Mouse (Mus musculus): ENCODE results near the gene Mvb12b. TPM values are rescaled to one million over a fixed set of nuclear protein-coding genes. Genes with fewer than 3 reads are reported as not detected.

The Mvb12b gene
- polyA plus RNA-seq, 1 experiment from 2014 or later = 30.9 TPM

DNA sequence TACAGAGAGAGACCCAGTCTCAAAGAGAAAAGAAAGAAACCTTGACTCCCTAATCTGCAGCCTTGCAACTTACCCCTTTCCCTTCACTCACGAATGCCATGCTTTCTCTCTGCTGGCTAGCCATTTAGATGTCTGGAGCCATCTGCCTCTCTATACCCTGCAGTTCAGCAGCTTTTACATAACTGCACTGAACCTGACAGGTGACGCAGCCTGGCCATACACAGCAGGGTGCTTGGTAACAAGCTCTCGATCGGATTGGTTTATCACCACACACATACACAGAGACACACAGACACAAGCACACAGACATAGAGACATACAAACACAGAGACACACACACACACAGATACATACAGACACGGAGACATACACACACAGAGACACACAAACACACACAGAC, 67.7 kb downstream of the Mvb12b start:
- Histone ChIP-seq H3K36me3 (ENCODE audit: control insufficient read depth, insufficient read depth, low read length) (peaks cover 5% of the 10 kb centered on the region; the same call in 1 of the 2 replicates), H3K9me3 (ENCODE audit: control insufficient read depth, low read length) (no peaks in the 10 kb centered on the region), H3K9ac (ENCODE audit: low read length) (no peak overlapping the region), H3K4me2 (ENCODE audit: low read depth, low read length, severe bottlenecking) (no peak overlapping the region), H3K27ac (ENCODE audit: low read depth, low read length) (no peak overlapping the region), H3K4me3 (ENCODE audit: low read depth, low read length) (no peak overlapping the region), H3K27me3 (ENCODE audit: control insufficient read depth, insufficient read depth, low read length) (no peaks in the 10 kb centered on the region), H3K4me1 (replicated peaks; ENCODE audit: control insufficient read depth, insufficient read depth, low read length) (no peaks in the 10 kb centered on the region)
- 79% methylated on average over 5 of the region's 5 CpGs for whole genome bisulfite sequencing
- no peak for DNase-seq (ENCODE audit: low spot score)
- no peak for ATAC-seq (replicated peaks; ENCODE audit: low FRiP score)

DNA sequence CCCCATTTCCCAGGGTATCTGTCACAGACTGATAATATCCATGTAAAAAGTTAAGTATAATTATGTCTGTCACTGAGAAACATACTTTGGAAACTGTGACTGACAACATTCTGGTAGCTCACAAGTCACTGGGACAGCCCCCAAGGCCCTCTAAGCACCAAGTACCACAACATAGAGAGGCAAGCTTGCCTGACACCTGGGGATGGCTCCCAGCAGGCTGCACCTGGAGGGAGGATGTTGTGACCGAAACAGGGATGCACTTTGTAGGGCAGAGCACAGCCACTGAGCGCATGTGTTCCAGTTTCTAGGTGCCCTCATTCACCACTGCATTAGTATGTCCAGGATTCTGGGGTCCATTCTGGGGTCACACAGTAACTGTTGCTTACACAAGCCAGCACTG, 69.4 kb downstream of the Mvb12b start:
- no peak overlapping the region for H3K4me2 ChIP-seq (ENCODE audit: low read depth, low read length, severe bottlenecking)
- ATAC-seq (replicated peaks; ENCODE audit: low FRiP score) (no peak), DNase-seq (ENCODE audit: low spot score) (no peak)
- no peaks in the 10 kb centered on the region for H3K9me3 ChIP-seq (ENCODE audit: control insufficient read depth, low read length)
- peaks cover 5% of the 10 kb centered on the region; the same call in 1 of the 2 replicates for H3K36me3 ChIP-seq (ENCODE audit: control insufficient read depth, insufficient read depth, low read length)
- H3K9ac ChIP-seq (ENCODE audit: low read length) = no peak overlapping the region
- H3K27ac ChIP-seq (ENCODE audit: low read depth, low read length) = no peak overlapping the region
- WGBS = 89% methylated on average over 2 of the region's 2 CpGs
- no peaks in the 10 kb centered on the region for H3K27me3 ChIP-seq (ENCODE audit: control insufficient read depth, insufficient read depth, low read length)
- no peak overlapping the region for H3K4me3 ChIP-seq (ENCODE audit: low read depth, low read length)
- H3K4me1 ChIP-seq (replicated peaks; ENCODE audit: control insufficient read depth, insufficient read depth, low read length) = peaks cover 5% of the 10 kb centered on the region

GRCm38 (mm10) chr2:33817663-33818346, 69.9 kb downstream of the Mvb12b start:
- Histone ChIP-seq H3K4me3 (ENCODE audit: low read depth, low read length) (no peak overlapping the region), H3K9me3 (ENCODE audit: control insufficient read depth, low read length) (no peaks in the 10 kb centered on the region), H3K9ac (ENCODE audit: low read length) (no peak overlapping the region), H3K4me2 (ENCODE audit: low read depth, low read length, severe bottlenecking) (no peak overlapping the region), H3K27ac (ENCODE audit: low read depth, low read length) (no peak overlapping the region), H3K36me3 (ENCODE audit: control insufficient read depth, insufficient read depth, low read length) (peaks cover 5% of the 10 kb centered on the region; the same call in 1 of the 2 replicates), H3K27me3 (ENCODE audit: control insufficient read depth, insufficient read depth, low read length) (no peaks in the 10 kb centered on the region), H3K4me1 (replicated peaks; ENCODE audit: control insufficient read depth, insufficient read depth, low read length) (peaks cover 8% of the 10 kb centered on the region)
- DNase-seq (ENCODE audit: low spot score) (no peak), ATAC-seq (replicated peaks; ENCODE audit: low FRiP score) (no peak)
- 88% methylated on average over 9 of the region's 9 CpGs for WGBS

DNA sequence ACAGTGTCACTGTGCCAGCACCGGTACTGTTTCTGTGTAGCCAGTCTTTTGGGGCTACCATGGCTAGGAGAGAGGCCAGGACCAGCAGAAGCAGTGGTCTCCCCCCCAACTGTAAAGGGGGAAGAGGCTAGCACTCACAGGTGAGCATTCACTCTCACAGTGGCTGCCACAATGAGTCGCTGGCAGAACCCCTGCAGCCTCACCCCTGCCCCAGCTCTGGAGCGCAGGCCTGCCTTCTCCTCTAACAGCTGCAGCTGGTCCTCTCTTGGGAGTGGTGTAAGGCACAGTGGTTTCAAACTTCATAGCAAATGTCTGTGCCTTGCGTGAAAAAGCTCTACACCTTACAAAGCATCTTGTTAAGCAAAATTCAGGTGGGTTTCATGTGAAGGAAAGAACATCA, 70.7 kb downstream of the Mvb12b start:
- H3K9ac ChIP-seq (ENCODE audit: low read length) = no peak overlapping the region
- ATAC-seq (replicated peaks; ENCODE audit: low FRiP score) (no peak), DNase-seq (ENCODE audit: low spot score) (no peak)
- H3K4me3 ChIP-seq (ENCODE audit: low read depth, low read length) = no peak overlapping the region
- H3K4me1 ChIP-seq (replicated peaks; ENCODE audit: control insufficient read depth, insufficient read depth, low read length) = peaks cover 12% of the 10 kb centered on the region
- no peaks in the 10 kb centered on the region for H3K27me3 ChIP-seq (ENCODE audit: control insufficient read depth, insufficient read depth, low read length)
- H3K36me3 ChIP-seq (ENCODE audit: control insufficient read depth, insufficient read depth, low read length) = peaks cover 5% of the 10 kb centered on the region; the same call in 1 of the 2 replicates
- no peaks in the 10 kb centered on the region for H3K9me3 ChIP-seq (ENCODE audit: control insufficient read depth, low read length)
- H3K4me2 ChIP-seq (ENCODE audit: low read depth, low read length, severe bottlenecking) = no peak overlapping the region
- no peak overlapping the region for H3K27ac ChIP-seq (ENCODE audit: low read depth, low read length)
- WGBS = 83% methylated on average over 4 of the region's 4 CpGs

- Histone ChIP-seq H3K4me2 (ENCODE audit: low read depth, low read length, severe bottlenecking) (no peak overlapping the region), H3K27me3 (ENCODE audit: control insufficient read depth, insufficient read depth, low read length) (no peaks in the 10 kb centered on the region), H3K4me1 (replicated peaks; ENCODE audit: control insufficient read depth, insufficient read depth, low read length) (peaks cover 20% of the 10 kb centered on the region), H3K27ac (ENCODE audit: low read depth, low read length) (no peak overlapping the region), H3K9me3 (ENCODE audit: control insufficient read depth, low read length) (no peaks in the 10 kb centered on the region), H3K36me3 (ENCODE audit: control insufficient read depth, insufficient read depth, low read length) (peaks cover 5% of the 10 kb centered on the region; the same call in 1 of the 2 replicates), H3K4me3 (ENCODE audit: low read depth, low read length) (no peak overlapping the region), H3K9ac (ENCODE audit: low read length) (no peak overlapping the region)
- ATAC-seq (replicated peaks; ENCODE audit: low FRiP score) (no peak), DNase-seq (ENCODE audit: low spot score) (no peak)
- WGBS = 69% methylated on average over 8 of the region's 8 CpGs
Observed at GRCm38 (mm10) chr2:33814581-33814980, 73.2 kb downstream of the Mvb12b start.

DNA sequence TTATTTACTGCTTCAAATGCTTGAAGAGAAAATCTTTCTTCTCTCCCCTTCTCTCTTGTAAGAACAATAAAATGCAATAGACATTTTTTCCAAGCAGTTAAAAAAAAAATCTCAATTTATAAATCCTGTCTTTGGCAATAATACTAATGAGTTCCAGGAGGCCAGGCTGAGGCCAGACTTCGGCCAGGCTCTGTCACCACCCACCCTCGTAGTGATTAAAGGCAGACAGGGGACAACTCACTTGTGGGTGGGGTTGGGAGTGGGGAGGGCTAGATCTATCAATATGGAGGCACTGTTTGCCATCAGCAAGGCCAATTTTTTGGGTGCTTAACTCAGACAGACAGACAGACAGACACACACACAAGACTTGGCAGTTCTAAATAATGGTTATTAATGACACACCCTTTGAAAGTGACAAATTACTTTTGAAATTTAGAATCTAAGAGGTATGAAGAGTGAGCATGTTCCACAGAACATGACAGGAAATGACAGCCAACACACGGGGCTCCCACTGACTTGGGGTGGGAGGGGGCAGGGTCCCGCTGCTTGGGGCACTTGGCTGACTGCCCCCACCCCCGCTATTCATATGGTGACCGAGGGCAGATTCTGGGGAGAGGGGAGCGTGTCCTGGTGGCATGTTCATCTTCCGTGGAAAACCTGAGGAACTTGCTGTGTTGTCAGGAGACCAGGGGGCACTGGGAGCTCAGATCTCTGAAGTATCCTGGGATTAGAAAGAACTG, 74.1 kb downstream of the Mvb12b start:
- no peak overlapping the region for H3K4me2 ChIP-seq (ENCODE audit: low read depth, low read length, severe bottlenecking)
- no peak for DNase-seq (ENCODE audit: low spot score)
- no peak overlapping the region for H3K4me3 ChIP-seq (ENCODE audit: low read depth, low read length)
- H3K36me3 ChIP-seq (ENCODE audit: control insufficient read depth, insufficient read depth, low read length) = no peaks in the 10 kb centered on the region; the same call in 1 of the 2 replicates
- H3K27me3 ChIP-seq (ENCODE audit: control insufficient read depth, insufficient read depth, low read length) = no peaks in the 10 kb centered on the region
- no peaks in the 10 kb centered on the region for H3K9me3 ChIP-seq (ENCODE audit: control insufficient read depth, low read length)
- peaks cover 21% of the 10 kb centered on the region for H3K4me1 ChIP-seq (replicated peaks; ENCODE audit: control insufficient read depth, insufficient read depth, low read length)
- ATAC-seq (replicated peaks; ENCODE audit: low FRiP score) = no peak
- H3K9ac ChIP-seq (ENCODE audit: low read length) = no peak overlapping the region
- no peak overlapping the region for H3K27ac ChIP-seq (ENCODE audit: low read depth, low read length)
- WGBS = 56% methylated on average over 8 of the region's 8 CpGs

GRCm38 (mm10) chr2:33812980-33813379, 74.8 kb downstream of the Mvb12b start:
- H3K4me1 ChIP-seq (replicated peaks; ENCODE audit: control insufficient read depth, insufficient read depth, low read length) = peaks cover 21% of the 10 kb centered on the region
- no peak overlapping the region for H3K4me3 ChIP-seq (ENCODE audit: low read depth, low read length)
- DNase-seq (ENCODE audit: low spot score) (no peak), ATAC-seq (replicated peaks; ENCODE audit: low FRiP score) (no peak)
- H3K27ac ChIP-seq (ENCODE audit: low read depth, low read length) = peak overlapping the region; percentile 27; the same call in 1 of the 2 replicates
- no peak overlapping the region for H3K9ac ChIP-seq (ENCODE audit: low read length)
- H3K9me3 ChIP-seq (ENCODE audit: control insufficient read depth, low read length) = no peaks in the 10 kb centered on the region
- no peaks in the 10 kb centered on the region for H3K27me3 ChIP-seq (ENCODE audit: control insufficient read depth, insufficient read depth, low read length)
- 54% methylated on average over 11 of the region's 11 CpGs for WGBS
- no peaks in the 10 kb centered on the region for H3K36me3 ChIP-seq (ENCODE audit: control insufficient read depth, insufficient read depth, low read length)
- H3K4me2 ChIP-seq (ENCODE audit: low read depth, low read length, severe bottlenecking) = no peak overlapping the region

DNA sequence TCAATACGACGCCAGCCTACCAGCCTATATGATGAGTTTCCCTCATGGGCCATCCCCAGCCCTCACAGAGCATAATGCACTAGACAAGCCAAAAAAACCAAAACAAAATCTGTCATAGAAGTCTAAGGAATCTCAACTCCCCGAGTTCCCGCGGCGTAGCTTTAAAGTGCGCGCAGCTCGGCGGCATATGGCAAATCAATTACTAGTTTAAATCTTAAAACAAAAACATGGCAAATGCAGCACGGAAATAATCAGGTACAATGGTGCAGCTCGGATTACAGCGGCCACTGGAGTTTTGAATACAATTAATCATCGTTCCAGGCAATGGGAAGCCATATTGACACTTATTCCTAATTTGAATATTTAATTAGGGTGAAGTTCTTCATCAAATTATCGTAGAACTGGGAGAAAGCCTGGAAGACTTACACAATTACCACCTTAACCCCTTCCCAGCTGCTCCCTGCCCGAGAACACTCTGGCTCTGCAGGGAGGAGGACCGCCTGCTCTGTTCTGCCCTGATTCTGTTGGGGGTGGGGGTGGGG, 76.3 kb downstream of the Mvb12b start:
- ATAC-seq (replicated peaks; ENCODE audit: low FRiP score) (0 out of 2 replicates have a peak, but pooled peaks have one; percentile 45), DNase-seq (ENCODE audit: low spot score) (no peak)
- Histone ChIP-seq H3K9ac (ENCODE audit: low read length) (no peak overlapping the region), H3K4me2 (ENCODE audit: low read depth, low read length, severe bottlenecking) (no peak overlapping the region), H3K4me1 (replicated peaks; ENCODE audit: control insufficient read depth, insufficient read depth, low read length) (peaks cover 21% of the 10 kb centered on the region), H3K27ac (ENCODE audit: low read depth, low read length) (peak overlapping the region; percentile 55; the same call in 1 of the 2 replicates), H3K36me3 (ENCODE audit: control insufficient read depth, insufficient read depth, low read length) (no peaks in the 10 kb centered on the region), H3K27me3 (ENCODE audit: control insufficient read depth, insufficient read depth, low read length) (no peaks in the 10 kb centered on the region), H3K9me3 (ENCODE audit: control insufficient read depth, low read length) (no peaks in the 10 kb centered on the region), H3K4me3 (ENCODE audit: low read depth, low read length) (no peak overlapping the region)
- 62% methylated on average over 17 of the region's 17 CpGs for WGBS
